Mouse (Mus musculus) kidney, adult 18-20 months (tissue): ENCODE measurements at regions not wholly inside any gene's neighbourhood (a gene's known extent, or its start where the extent isn't known, plus 50 kb on each side); places are given as distances from the start of the nearest gene placed in this dataset.

Experiments used
- DNase-seq: peaks from one replicate; pipeline ENCODE4 v3.0.0; 2021

DNA sequence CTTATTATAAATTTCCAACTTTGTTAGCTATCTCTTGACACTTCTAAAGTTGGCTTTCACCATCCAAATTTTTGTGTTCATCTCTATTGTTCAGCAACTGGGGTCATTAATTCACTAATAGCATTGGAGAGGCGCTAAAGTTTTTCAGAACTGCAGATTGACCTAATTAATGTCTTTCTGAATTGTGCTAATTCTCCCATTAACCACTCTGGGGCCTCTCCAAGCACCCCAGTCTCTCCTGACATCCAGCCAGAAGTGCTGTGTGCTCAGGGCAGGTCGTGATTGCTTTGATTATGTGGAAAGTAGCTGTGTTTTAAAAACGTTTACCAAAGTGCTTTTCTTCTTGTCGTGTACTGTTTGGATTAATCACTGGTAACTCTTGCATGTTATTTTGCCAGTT lies 117.0 kb upstream of the Rbms1 start:
- DNase-seq, result no peak

DNA sequence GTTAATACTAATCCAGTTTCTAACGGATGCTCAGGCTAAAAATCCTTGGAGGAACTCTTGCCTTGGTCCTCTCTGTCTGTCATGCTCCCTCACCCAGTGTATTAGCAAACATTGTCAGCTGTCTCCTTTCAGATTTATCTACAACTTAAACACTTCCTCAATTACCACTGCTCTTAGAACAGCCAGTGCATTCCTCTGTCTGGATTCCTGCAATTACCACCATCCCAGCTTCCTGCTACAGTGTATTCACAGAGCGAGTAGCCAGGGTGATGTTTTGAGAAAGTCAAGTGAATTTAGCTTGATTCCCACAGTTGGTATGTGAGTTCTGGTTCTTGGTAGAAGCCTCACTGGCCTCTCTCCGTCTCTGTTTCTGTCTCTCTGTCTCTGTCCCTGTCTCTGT lies 108.0 kb upstream of the Rbms1 start:
- DNase-seq, result no peak

DNA sequence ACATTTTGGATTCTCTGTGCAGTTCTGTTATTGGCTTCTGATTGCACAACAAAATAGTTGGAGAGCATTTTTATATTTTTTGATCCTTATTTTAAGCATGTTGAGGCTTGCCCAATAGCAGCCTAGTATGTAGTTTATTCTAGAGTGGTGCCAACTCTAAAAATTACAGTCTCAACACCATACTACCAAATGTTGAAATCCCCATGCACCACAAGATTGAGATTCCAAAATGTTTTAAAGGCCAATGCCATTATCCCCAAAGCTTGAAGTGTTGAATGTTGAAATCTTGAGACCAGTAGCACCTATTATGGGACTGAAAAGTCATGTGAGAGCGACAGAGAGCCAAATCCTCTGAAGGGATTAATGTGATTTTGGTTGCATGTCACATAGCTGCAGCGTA lies 104.9 kb upstream of the Rbms1 start:
- no peak for DNase-seq

- DNase-seq, result peak; percentile 49
These were observed 99.1 kb upstream of the Rbms1 start for GRCm38 (mm10) chr2:61062125-61062524.

GRCm38 (mm10) chr2:61060906-61061305 lies 97.9 kb upstream of the Rbms1 start:
- no peak for DNase-seq

- peak; percentile 6 for DNase-seq
These were observed 95.7 kb upstream of the Rbms1 start for GRCm38 (mm10) chr2:61058545-61059235.

DNA sequence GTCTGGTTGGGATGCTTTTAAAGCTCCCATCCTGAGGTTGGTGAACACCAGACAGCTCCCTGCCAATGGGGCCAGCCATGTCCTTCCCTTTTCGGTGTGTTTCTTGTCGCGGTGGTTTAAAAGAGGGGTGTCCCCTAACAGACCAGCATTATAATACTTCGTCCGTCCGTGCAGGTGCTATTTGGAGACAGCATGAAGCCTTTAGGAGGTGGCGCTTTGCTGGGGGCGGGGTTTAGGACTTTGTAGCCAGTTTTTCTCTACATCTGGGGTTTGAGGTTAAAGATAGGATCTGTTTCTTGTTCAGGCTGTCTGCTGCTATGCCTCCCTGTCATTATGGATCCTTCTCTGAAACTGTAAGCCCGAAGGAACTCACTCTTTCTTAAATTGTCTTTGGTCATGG lies 89.3 kb upstream of the Rbms1 start:
- no peak for DNase-seq

DNA sequence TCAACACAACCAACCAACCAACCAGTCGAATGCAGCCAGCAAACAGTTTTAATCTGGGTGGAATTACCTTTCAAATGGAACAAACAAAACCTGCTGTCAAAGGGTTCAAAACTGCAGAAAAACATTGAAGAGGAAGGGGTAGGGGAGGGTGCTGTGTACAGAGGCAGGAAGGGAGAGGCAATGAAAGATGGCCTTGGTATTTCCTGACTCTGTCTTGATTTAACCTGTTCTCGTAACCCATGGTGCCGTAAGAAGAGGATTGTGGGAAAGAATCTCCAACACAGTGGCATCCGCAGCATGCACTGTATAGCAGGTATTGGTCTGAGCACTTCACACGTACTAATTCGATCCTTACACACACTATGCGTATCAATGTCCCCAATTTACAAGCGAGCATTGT lies 88.8 kb upstream of the Rbms1 start:
- no peak for DNase-seq

- no peak for DNase-seq
These were observed 83.2 kb upstream of the Rbms1 start for GRCm38 (mm10) chr2:61046111-61046767.

DNA sequence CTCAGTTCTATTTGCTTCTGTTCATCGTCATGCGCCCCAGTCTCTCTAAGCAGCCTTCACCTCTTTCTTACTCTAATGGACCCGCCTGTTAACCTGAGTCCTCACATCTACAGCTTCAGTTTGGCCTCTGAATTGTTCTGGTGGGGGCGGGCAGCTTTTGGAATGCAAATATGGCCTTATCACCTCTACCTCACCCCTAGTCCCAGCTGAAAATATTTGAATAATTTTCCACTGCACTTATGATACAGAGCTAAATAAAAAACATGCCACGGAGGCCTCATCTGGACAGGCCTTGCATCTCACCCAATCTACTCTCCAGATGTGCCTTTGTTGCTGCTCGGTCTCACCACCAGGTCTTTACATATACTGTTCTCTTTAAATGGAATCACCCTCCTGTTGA lies 82.5 kb upstream of the Rbms1 start:
- DNase-seq, result no peak

DNA sequence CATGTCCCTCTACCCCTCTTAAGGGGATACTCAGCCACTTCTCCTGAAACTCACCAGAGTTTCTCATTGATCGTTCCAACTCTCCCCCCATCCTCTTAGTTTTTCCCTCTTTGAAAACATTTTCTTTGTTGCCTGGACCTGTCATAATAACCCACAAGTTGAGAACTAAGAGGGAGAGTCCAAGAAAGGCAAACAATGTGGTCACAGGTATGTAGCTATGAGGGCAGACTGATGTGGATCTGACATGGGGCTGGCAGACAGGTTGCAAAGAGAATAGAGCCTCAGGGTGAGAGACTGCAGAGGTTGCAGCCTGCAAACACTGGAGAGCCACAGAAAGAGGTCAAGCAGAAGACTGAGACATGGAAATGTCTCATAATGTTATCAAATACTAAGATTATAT lies 69.9 kb upstream of the Rbms1 start:
- no peak for DNase-seq

DNA sequence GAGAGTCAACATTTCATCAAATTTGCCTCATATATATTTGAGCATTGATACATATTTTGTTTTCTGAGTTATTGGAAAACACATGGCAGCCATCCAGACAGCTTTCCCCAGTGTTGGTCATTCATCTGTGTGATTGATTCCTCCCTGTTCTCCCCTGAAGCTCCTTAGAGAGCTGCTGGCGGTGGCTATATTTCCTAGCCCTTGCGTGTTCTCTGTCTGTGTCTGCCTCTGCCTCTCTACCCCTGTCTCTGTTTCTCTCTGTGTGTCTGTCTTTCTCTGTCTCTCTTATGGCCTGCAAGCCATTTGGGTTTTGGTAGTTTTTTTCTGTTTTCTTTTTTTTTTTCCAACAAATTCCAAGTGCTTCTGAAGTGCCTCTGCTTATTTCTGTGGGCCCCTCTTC lies 66.7 kb upstream of the Rbms1 start:
- no peak for DNase-seq

- no peak for DNase-seq
These were observed 65.6 kb upstream of the Rbms1 start for GRCm38 (mm10) chr2:61028578-61028977.

GRCm38 (mm10) chr2:61027686-61028085 lies 64.7 kb upstream of the Rbms1 start:
- DNase-seq, result no peak

- DNase-seq, result no peak
These were observed 59.4 kb upstream of the Rbms1 start for GRCm38 (mm10) chr2:61022411-61022810.

DNA sequence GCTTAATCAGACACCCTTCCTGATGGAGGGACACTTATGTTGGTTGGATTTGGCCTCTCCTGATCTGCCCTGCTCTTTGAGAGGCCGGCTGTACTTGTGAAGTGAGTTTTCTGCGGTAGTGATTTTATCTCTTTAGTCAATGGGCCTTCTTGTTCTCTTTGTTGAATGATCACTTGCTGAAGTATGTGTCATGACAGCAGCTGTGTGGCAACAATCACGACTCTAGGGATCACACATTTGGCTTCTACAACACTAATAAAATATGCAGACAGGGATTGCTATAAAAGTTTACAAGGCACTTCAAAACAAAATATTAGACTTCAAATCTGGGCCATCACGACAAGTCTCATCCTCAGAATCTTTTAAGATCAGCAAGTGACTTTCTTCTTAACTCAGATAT lies 57.8 kb upstream of the Rbms1 start:
- DNase-seq, result no peak

- no peak for DNase-seq
These were observed 50.0 kb upstream of the Rbms1 start for GRCm38 (mm10) chr2:61013006-61013405.
